Mouse (Mus musculus) spleen, adult 2 months (tissue): ENCODE measurements at regions not wholly inside any gene's neighbourhood (a gene's known extent, or its start where the extent isn't known, plus 50 kb on each side); places are given as distances from the start of the nearest gene placed in this dataset.
A peak's percentile ranks its signal among the peaks of the same experiment; 100 is the strongest.

Experiments used
- DNase-seq, 2 experiments: peaks; one replicate each; pipeline versions ENCODE4 v3.0.0 to v3.0.0-alpha.2; 2012 to 2021; ENCODE audit warnings: low spot score in 2 of 2, low read depth in 1 of 2
- H3K27ac ChIP-seq: fragments of 200-500 bp; 2 replicates; pipeline ENCODE4 v1.5.1; 2012; ENCODE audit warnings: low read length, inconsistent platforms; ENCODE audit not compliant: insufficient read depth
- H3K27me3 ChIP-seq: fragments of 200-500 bp; 2 replicates; pipeline ENCODE4 v1.6.1; 2012; ENCODE audit warnings: mild to moderate bottlenecking, moderate library complexity, low read length, inconsistent platforms; ENCODE audit not compliant: control insufficient read depth, insufficient read depth
- H3K36me3 ChIP-seq: fragments of 200-500 bp; 2 replicates; pipeline ENCODE4 v1.6.1; 2012; ENCODE audit warnings: mild to moderate bottlenecking, low read length, inconsistent platforms; ENCODE audit not compliant: control insufficient read depth, insufficient read depth
- H3K4me1 ChIP-seq: fragments of 200-500 bp; 2 replicates; pipeline ENCODE4 v1.6.1; 2011; ENCODE audit warnings: inconsistent platforms; ENCODE audit not compliant: control insufficient read depth, insufficient read depth, insufficient read length
- H3K4me3 ChIP-seq: fragments of 200-500 bp; 2 replicates; pipeline ENCODE4 v1.5.1; 2011; ENCODE audit warnings: mild to moderate bottlenecking, inconsistent platforms; ENCODE audit not compliant: insufficient read depth, insufficient read length; ENCODE audit errors: extremely low read depth
- CTCF ChIP-seq: fragments of 200-500 bp; IDR thresholded peaks from 2 replicates; pipeline ENCODE4 v1.5.1; 2011; ENCODE audit warnings: mild to moderate bottlenecking, inconsistent platforms; ENCODE audit not compliant: insufficient read depth, insufficient read length, insufficient replicate concordance; ENCODE audit errors: extremely low read depth
- POLR2A ChIP-seq: fragments of 200-500 bp; IDR thresholded peaks from 2 replicates; pipeline ENCODE4 v1.6.1; 2011; ENCODE audit warnings: low read depth, low read length, inconsistent platforms
- WGBS: fragments of 180-500 bp; shearing (Covaris S2); methylation state at CpG from one replicate; pipeline ENCODE4 v1.1.7; 2018; 5-methylcytosine and 5-hydroxymethylcytosine counted together

GRCm38 (mm10) chr12:71768471-71768870 lies 62.4 kb upstream of the Daam1 start:
- H3K4me3 ChIP-seq = no peak overlapping the region
- no peaks in the 10 kb centered on the region for H3K4me1 ChIP-seq
- no peaks in the 10 kb centered on the region for H3K27me3 ChIP-seq
- no peak overlapping the region for H3K27ac ChIP-seq
- 4% methylated on average over 12 of the region's 12 CpGs for WGBS
- H3K36me3 ChIP-seq = no peaks in the 10 kb centered on the region
- TF ChIP-seq POLR2A (no peak), CTCF (peak; percentile 81; the same call in 1 of the 2 replicates)
- peak in 1 of 2 experiments; percentile 46 for DNase-seq

- H3K27ac ChIP-seq = no peak overlapping the region
- H3K27me3 ChIP-seq = no peaks in the 10 kb centered on the region
- 49% methylated on average over 9 of the region's 9 CpGs for WGBS
- H3K4me3 ChIP-seq = no peak overlapping the region
- no peaks in the 10 kb centered on the region for H3K36me3 ChIP-seq
- TF ChIP-seq CTCF = no peak
- TF ChIP-seq POLR2A = no peak
- no peak for DNase-seq
- H3K4me1 ChIP-seq = no peaks in the 10 kb centered on the region
Observed at GRCm38 (mm10) chr12:71768890-71769289, 62.0 kb upstream of the Daam1 start.

- Histone ChIP-seq H3K36me3 (no peaks in the 10 kb centered on the region), H3K27me3 (no peaks in the 10 kb centered on the region), H3K4me1 (no peaks in the 10 kb centered on the region), H3K27ac (no peak overlapping the region), H3K4me3 (no peak overlapping the region)
- TF ChIP-seq CTCF (no peak), POLR2A (no peak)
- DNase-seq = no peak
- 85% methylated on average over 6 of the region's 6 CpGs for WGBS
Observed at GRCm38 (mm10) chr12:71769302-71769701, 61.6 kb upstream of the Daam1 start.

GRCm38 (mm10) chr12:71773891-71774290 lies 57.0 kb upstream of the Daam1 start:
- 73% methylated on average over 9 of the region's 9 CpGs for WGBS
- DNase-seq = no peak

GRCm38 (mm10) chr12:71775126-71775525 lies 55.8 kb upstream of the Daam1 start:
- no peak for DNase-seq

More at GRCm38 (mm10) chr12:71773891-71774290, 57.0 kb upstream of the Daam1 start:
- H3K27me3 ChIP-seq = no peaks in the 10 kb centered on the region
- H3K36me3 ChIP-seq = no peaks in the 10 kb centered on the region
- no peak overlapping the region for H3K27ac ChIP-seq
- no peak for TF ChIP-seq CTCF
- no peak for TF ChIP-seq POLR2A
- H3K4me1 ChIP-seq = no peaks in the 10 kb centered on the region
- no peak overlapping the region for H3K4me3 ChIP-seq

GRCm38 (mm10) chr12:71778137-71778536 lies 52.7 kb upstream of the Daam1 start:
- no peak overlapping the region for H3K27ac ChIP-seq
- no peak for DNase-seq
- no peak for TF ChIP-seq POLR2A
- TF ChIP-seq CTCF = no peak
- no peak overlapping the region for H3K4me3 ChIP-seq
- H3K27me3 ChIP-seq = no peaks in the 10 kb centered on the region
- WGBS = 63% methylated on average over 14 of the region's 14 CpGs
- H3K36me3 ChIP-seq = no peaks in the 10 kb centered on the region
- no peaks in the 10 kb centered on the region for H3K4me1 ChIP-seq

More at GRCm38 (mm10) chr12:71775126-71775525, 55.8 kb upstream of the Daam1 start:
- H3K27me3 ChIP-seq = no peaks in the 10 kb centered on the region
- H3K27ac ChIP-seq = no peak overlapping the region
- H3K4me1 ChIP-seq = no peaks in the 10 kb centered on the region
- WGBS = 84% methylated on average over 12 of the region's 12 CpGs
- no peak overlapping the region for H3K4me3 ChIP-seq
- TF ChIP-seq CTCF (no peak), POLR2A (no peak)
- no peaks in the 10 kb centered on the region for H3K36me3 ChIP-seq

GRCm38 (mm10) chr12:71778948-71779347 lies 51.9 kb upstream of the Daam1 start:
- DNase-seq = no peak
- WGBS = 87% methylated on average over 3 of the region's 3 CpGs

More at GRCm38 (mm10) chr12:71778948-71779347, 51.9 kb upstream of the Daam1 start:
- Histone ChIP-seq H3K4me1 (no peaks in the 10 kb centered on the region), H3K4me3 (no peak overlapping the region), H3K27me3 (no peaks in the 10 kb centered on the region), H3K27ac (no peak overlapping the region), H3K36me3 (no peaks in the 10 kb centered on the region)
- TF ChIP-seq POLR2A = no peak
- TF ChIP-seq CTCF = no peak
